Mouse (Mus musculus) midbrain, embryonic 13.5 days (tissue): Measurements from ENCODE around the gene Gm21094. TPM values are rescaled to one million over a fixed set of nuclear protein-coding genes. Genes with fewer than 3 reads are reported as not detected.
"Not testable (repeated sequence)": the region's sequence is repeated elsewhere in the genome, so short reads cannot be mapped to it uniquely, and the experiment has no call there.

ENCODE experiments used
- ATAC-seq: fragments of 200-750 bp; cut with Nextera tagmentation; 2 replicates; pipeline ENCODE4 v1.8.0; 2017; ENCODE audit warnings: mild to moderate bottlenecking, moderate TSS enrichment, moderate library complexity
- H3K27ac ChIP-seq: fragments of 300-500 bp; sonication (generic); 2 replicates; pipeline ENCODE4 v1.5.1; 2015; ENCODE audit warnings: inconsistent platforms, mild to moderate bottlenecking, moderate library complexity
- H3K27me3 ChIP-seq: fragments of 300-500 bp; sonication (generic); 2 replicates; pipeline ENCODE4 v1.6.1; 2015; ENCODE audit warnings: mild to moderate bottlenecking, inconsistent platforms
- H3K36me3 ChIP-seq: fragments of 300-500 bp; sonication (generic); 2 replicates; pipeline ENCODE4 v1.6.1; 2015; ENCODE audit warnings: mild to moderate bottlenecking, inconsistent platforms
- H3K4me1 ChIP-seq: fragments of 300-500 bp; sonication (generic); replicated peaks from 2 replicates; pipeline ENCODE4 v1.6.1; 2015; ENCODE audit warnings: inconsistent platforms
- H3K4me2 ChIP-seq: fragments of 300-500 bp; sonication (generic); replicated peaks from 2 replicates; pipeline ENCODE4 v1.6.1; 2015; ENCODE audit warnings: moderate library complexity, mild to moderate bottlenecking, inconsistent platforms
- H3K4me3 ChIP-seq: fragments of 300-500 bp; sonication (generic); replicated peaks from 2 replicates; pipeline ENCODE4 v1.5.1; 2015; ENCODE audit warnings: mild to moderate bottlenecking, inconsistent platforms
- H3K9ac ChIP-seq: fragments of 300-500 bp; sonication (generic); replicated peaks from 2 replicates; pipeline ENCODE4 v1.6.1; 2015; ENCODE audit warnings: mild to moderate bottlenecking, inconsistent platforms
- H3K9me3 ChIP-seq: fragments of 300-500 bp; sonication (generic); 2 replicates; pipeline ENCODE4 v1.6.1; 2016; ENCODE audit warnings: mild to moderate bottlenecking, inconsistent platforms
- WGBS: fragments of 180-500 bp; shearing (Covaris S2); methylation state at CpG from one replicate; pipeline ENCODE4 v1.1.7; 2015; 5-methylcytosine and 5-hydroxymethylcytosine counted together
- polyA plus RNA-seq: library from polyadenylated mRNA; unstranded; fragments of >200 nt; fragmentation: Nextera tagmentation; extraction: Ambion mirVana; gene quantifications from 2 replicates; pipeline ENCODE4 v1.2.1, GENCODE M21; 2015

Gm21094 gene
- polyA plus RNA-seq = not detected in 2 replicates

DNA sequence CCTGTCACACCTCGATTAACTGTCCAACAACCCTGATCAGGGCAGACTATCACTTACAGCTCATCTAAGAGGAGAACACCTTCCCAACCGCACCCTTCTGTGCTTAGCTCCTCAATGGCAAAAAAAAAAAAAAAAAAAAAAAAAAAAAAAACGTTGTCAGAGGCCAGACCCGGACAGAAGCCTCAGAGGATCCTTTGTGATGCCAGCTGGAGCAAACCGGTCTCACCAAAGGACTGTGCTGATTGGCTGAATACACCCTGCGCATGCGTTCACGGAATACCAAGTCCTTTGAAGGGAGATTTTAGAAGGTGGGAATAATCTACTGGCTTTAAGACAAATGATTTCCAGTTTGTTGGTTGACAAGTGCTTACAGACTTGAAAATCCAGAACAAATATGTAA lies at the start of gene Gm21094:
Gene Gm21094, minus strand, starts transcription at position 101 of the 400 bp plus-strand sequence.
- WGBS = no CpG with 5 or more reads among the region's 8 CpGs
- H3K4me3 ChIP-seq, H3K9me3 ChIP-seq, ATAC-seq, H3K9ac ChIP-seq, H3K27me3 ChIP-seq, H3K36me3 ChIP-seq, H3K4me2 ChIP-seq, H3K4me1 ChIP-seq, H3K27ac ChIP-seq: not testable (repeated sequence)
